Mouse (Mus musculus) megakaryocyte, embryonic 14.5 days (primary cell): ENCODE data around the gene Angptl2.

Experiments
- FLI1 ChIP-seq: IDR thresholded peaks from 2 replicates; pipeline ENCODE4 v1.6.1; 2012; ENCODE audit warnings: low read length, inconsistent platforms, mixed read lengths
- GATA1 ChIP-seq: IDR thresholded peaks from 3 replicates; pipeline ENCODE4 v1.6.1; 2012; ENCODE audit warnings: mixed read lengths, low read length, inconsistent platforms, borderline replicate concordance

DNA sequence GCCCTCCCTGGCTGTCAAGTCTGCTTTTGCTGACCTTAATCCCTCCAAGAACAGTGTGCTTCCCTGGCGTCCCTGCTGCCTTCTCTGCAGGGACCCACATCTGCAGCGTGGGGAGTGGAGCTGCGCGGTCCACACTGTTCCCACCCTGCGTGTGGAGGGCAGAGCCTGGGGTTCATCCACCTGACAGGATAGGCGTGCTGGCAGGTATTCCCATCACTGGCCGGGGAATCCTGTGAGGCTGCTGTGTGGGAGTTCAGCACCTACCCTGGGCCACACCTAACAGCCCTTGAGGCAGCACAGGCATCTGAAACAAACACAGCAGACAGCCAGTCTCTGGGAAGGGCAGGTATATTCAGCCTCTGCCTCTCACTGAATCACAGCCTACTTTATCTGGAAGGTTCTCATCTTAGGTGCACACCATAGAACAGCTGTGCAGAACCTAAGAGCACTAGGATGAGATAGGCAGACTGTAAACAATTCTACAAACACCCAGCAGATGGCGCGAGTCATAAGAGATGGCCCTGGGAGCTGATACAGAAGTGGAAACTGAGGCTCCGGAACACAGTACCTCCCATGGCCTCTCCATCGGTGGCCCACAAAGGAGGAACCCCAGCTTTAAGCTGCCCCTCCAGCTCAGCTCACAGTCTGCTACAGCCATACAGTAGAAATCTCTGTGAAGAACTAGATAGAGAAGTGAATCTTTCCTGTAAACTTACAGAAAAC is 3.2 kb downstream of the Angptl2 start:
- TF ChIP-seq GATA1 (no peak), FLI1 (no peak)
